Mouse (Mus musculus): ENCODE measurements at regions not wholly inside any gene's neighbourhood (a gene's known extent, or its start where the extent isn't known, plus 50 kb on each side); places are given as distances from the start of the nearest gene placed in this dataset.

- Histone ChIP-seq H3K27me3 (replicated peaks) (no peaks in the 10 kb centered on the region), H3K9ac (no peak overlapping the region), H3K27ac (no peak overlapping the region), H3K36me3 (no peaks in the 10 kb centered on the region), H3K9me3 (0 out of 2 replicates have a peak, but pooled peaks cover 3% of the 10 kb centered on the region), H3K4me1 (no peaks in the 10 kb centered on the region), H3K4me2 (replicated peaks) (no peak overlapping the region), H3K4me3 (no peak overlapping the region)
- 80% methylated on average over 3 of the region's 3 CpGs for WGBS
- ATAC-seq (ENCODE audit: low FRiP score, low read depth) = no peak
These were observed 193.1 kb upstream of the Clnk start for GRCm38 (mm10) chr5:39069683-39070082.

- Histone ChIP-seq H3K9me3 (no peaks in the 10 kb centered on the region), H3K36me3 (no peaks in the 10 kb centered on the region), H3K9ac (no peak overlapping the region), H3K27ac (no peak overlapping the region), H3K4me3 (no peak overlapping the region), H3K27me3 (replicated peaks) (no peaks in the 10 kb centered on the region), H3K4me1 (no peaks in the 10 kb centered on the region), H3K4me2 (replicated peaks) (no peak overlapping the region)
- 87% methylated on average over 3 of the region's 3 CpGs for WGBS
- ATAC-seq (ENCODE audit: low FRiP score, low read depth) = no peak
These were observed 186.4 kb upstream of the Clnk start for GRCm38 (mm10) chr5:39063061-39063460.

GRCm38 (mm10) chr5:39052490-39053250 lies 176.1 kb upstream of the Clnk start:
- no peak for ATAC-seq (ENCODE audit: low FRiP score, low read depth)
- WGBS = 87% methylated on average over 8 of the region's 8 CpGs
- H3K4me3 ChIP-seq = no peak overlapping the region
- no peaks in the 10 kb centered on the region for H3K9me3 ChIP-seq
- no peaks in the 10 kb centered on the region for H3K36me3 ChIP-seq
- H3K9ac ChIP-seq = no peak overlapping the region
- no peak overlapping the region for H3K4me2 ChIP-seq (replicated peaks)
- no peaks in the 10 kb centered on the region for H3K27me3 ChIP-seq (replicated peaks)
- no peaks in the 10 kb centered on the region for H3K4me1 ChIP-seq
- no peak overlapping the region for H3K27ac ChIP-seq

GRCm38 (mm10) chr5:39050512-39050911 lies 173.9 kb upstream of the Clnk start:
- ATAC-seq (ENCODE audit: low FRiP score, low read depth) = no peak
- no peak overlapping the region for H3K27ac ChIP-seq
- WGBS = 94% methylated on average over 3 of the region's 3 CpGs
- H3K36me3 ChIP-seq = no peaks in the 10 kb centered on the region
- no peaks in the 10 kb centered on the region for H3K9me3 ChIP-seq
- H3K4me1 ChIP-seq = no peaks in the 10 kb centered on the region
- no peaks in the 10 kb centered on the region for H3K27me3 ChIP-seq (replicated peaks)
- no peak overlapping the region for H3K4me3 ChIP-seq
- H3K4me2 ChIP-seq (replicated peaks) = no peak overlapping the region
- H3K9ac ChIP-seq = no peak overlapping the region

GRCm38 (mm10) chr5:39049141-39049540 lies 172.5 kb upstream of the Clnk start:
- ATAC-seq (ENCODE audit: low FRiP score, low read depth) = no peak

DNA sequence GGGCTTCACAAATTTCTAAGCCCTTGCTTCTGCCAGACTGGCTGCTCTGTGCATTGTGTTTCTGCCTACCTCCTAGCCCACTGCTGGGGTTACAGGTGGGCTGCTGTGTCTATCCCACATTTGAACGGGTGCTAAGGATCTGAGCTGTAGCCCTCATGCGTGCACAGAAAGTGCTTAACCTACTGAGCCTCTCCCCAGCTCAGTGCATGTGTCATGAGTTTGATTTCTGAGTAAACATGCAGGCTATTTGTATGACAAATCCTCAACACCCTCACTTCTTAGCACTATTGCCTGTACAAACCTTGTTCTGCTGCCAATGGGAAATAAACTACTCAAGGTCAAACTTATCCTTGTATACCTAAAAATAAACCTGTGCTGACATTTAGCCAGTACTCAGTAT lies 163.9 kb upstream of the Clnk start:
- Histone ChIP-seq H3K9ac (no peak overlapping the region), H3K4me2 (replicated peaks) (no peak overlapping the region), H3K27ac (no peak overlapping the region), H3K36me3 (no peaks in the 10 kb centered on the region), H3K4me1 (no peaks in the 10 kb centered on the region), H3K4me3 (no peak overlapping the region), H3K27me3 (replicated peaks) (no peaks in the 10 kb centered on the region), H3K9me3 (no peaks in the 10 kb centered on the region)
- 92% methylated on average over 2 of the region's 2 CpGs for WGBS
- no peak for ATAC-seq (ENCODE audit: low FRiP score, low read depth)

More at GRCm38 (mm10) chr5:39049141-39049540, 172.5 kb upstream of the Clnk start:
- Histone ChIP-seq H3K27ac (no peak overlapping the region), H3K4me2 (replicated peaks) (no peak overlapping the region), H3K4me3 (no peak overlapping the region), H3K36me3 (no peaks in the 10 kb centered on the region), H3K4me1 (no peaks in the 10 kb centered on the region), H3K9me3 (no peaks in the 10 kb centered on the region), H3K9ac (no peak overlapping the region), H3K27me3 (replicated peaks) (no peaks in the 10 kb centered on the region)
- WGBS = 73% methylated on average over 2 of the region's 2 CpGs

DNA sequence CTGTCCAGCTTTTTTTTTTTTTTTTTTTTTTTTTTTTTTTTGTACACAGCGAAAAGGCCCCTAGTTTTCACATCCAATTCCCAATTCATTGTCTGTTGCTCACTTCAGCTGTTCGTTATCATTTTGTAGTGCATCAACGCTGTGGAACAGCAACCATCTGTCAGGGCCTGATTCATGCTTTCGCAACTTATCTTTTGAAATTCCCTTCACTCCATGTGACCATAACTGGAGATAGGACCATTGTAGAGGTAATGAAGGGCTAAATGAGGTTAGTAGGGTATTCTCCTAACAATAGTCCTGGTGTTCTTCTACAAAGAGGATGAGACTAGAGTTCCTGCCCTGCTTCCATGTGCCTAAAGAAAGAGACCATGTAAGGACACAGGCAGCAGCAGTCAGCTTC lies 146.6 kb upstream of the Clnk start:
- no peak overlapping the region for H3K27ac ChIP-seq
- WGBS = 95% methylated on average over 4 of the region's 4 CpGs
- no peak overlapping the region for H3K9ac ChIP-seq
- H3K27me3 ChIP-seq (replicated peaks) = no peaks in the 10 kb centered on the region
- no peaks in the 10 kb centered on the region for H3K9me3 ChIP-seq
- H3K4me2 ChIP-seq (replicated peaks) = no peak overlapping the region
- no peak overlapping the region for H3K4me3 ChIP-seq
- no peaks in the 10 kb centered on the region for H3K4me1 ChIP-seq
- H3K36me3 ChIP-seq = no peaks in the 10 kb centered on the region
- ATAC-seq (ENCODE audit: low FRiP score, low read depth) = no peak

GRCm38 (mm10) chr5:39000643-39001042 lies 124.0 kb upstream of the Clnk start:
- WGBS = 91% methylated on average over 4 of the region's 4 CpGs
- H3K27me3 ChIP-seq (replicated peaks) = no peaks in the 10 kb centered on the region
- H3K4me3 ChIP-seq = no peak overlapping the region
- no peak overlapping the region for H3K9ac ChIP-seq
- ATAC-seq (ENCODE audit: low FRiP score, low read depth) = no peak
- H3K9me3 ChIP-seq = no peaks in the 10 kb centered on the region
- H3K36me3 ChIP-seq = no peaks in the 10 kb centered on the region
- H3K27ac ChIP-seq = no peak overlapping the region
- no peaks in the 10 kb centered on the region for H3K4me1 ChIP-seq
- no peak overlapping the region for H3K4me2 ChIP-seq (replicated peaks)

- H3K4me2 ChIP-seq (replicated peaks) = no peak overlapping the region
- no peak overlapping the region for H3K27ac ChIP-seq
- H3K4me3 ChIP-seq = no peak overlapping the region
- no peak overlapping the region for H3K9ac ChIP-seq
- ATAC-seq (ENCODE audit: low FRiP score, low read depth) = no peak
- no peaks in the 10 kb centered on the region for H3K4me1 ChIP-seq
- no peaks in the 10 kb centered on the region for H3K27me3 ChIP-seq (replicated peaks)
- H3K36me3 ChIP-seq = no peaks in the 10 kb centered on the region
- H3K9me3 ChIP-seq = no peaks in the 10 kb centered on the region
- 37% methylated on average over 2 of the region's 2 CpGs for WGBS
These were observed 123.1 kb upstream of the Clnk start for GRCm38 (mm10) chr5:38999700-39000099.

- Histone ChIP-seq H3K27me3 (replicated peaks) (no peaks in the 10 kb centered on the region), H3K36me3 (no peaks in the 10 kb centered on the region)
- WGBS = 84% methylated on average over 6 of the region's 6 CpGs
These were observed 96.0 kb upstream of the Clnk start for GRCm38 (mm10) chr5:38972397-38973159.

GRCm38 (mm10) chr5:38970497-38970896 lies 93.9 kb upstream of the Clnk start:
- Histone ChIP-seq H3K27me3 (replicated peaks) (no peaks in the 10 kb centered on the region), H3K36me3 (no peaks in the 10 kb centered on the region), H3K9ac (no peak overlapping the region), H3K4me1 (no peaks in the 10 kb centered on the region), H3K4me2 (replicated peaks) (no peak overlapping the region), H3K27ac (no peak overlapping the region), H3K9me3 (no peaks in the 10 kb centered on the region), H3K4me3 (no peak overlapping the region)
- 89% methylated on average over 4 of the region's 4 CpGs for WGBS
- no peak for ATAC-seq (ENCODE audit: low FRiP score, low read depth)

More at GRCm38 (mm10) chr5:38972397-38973159, 96.0 kb upstream of the Clnk start:
- no peak overlapping the region for H3K9ac ChIP-seq
- no peak overlapping the region for H3K27ac ChIP-seq
- no peaks in the 10 kb centered on the region for H3K4me1 ChIP-seq
- H3K9me3 ChIP-seq = no peaks in the 10 kb centered on the region
- H3K4me3 ChIP-seq = no peak overlapping the region
- H3K4me2 ChIP-seq (replicated peaks) = no peak overlapping the region
- ATAC-seq (ENCODE audit: low FRiP score, low read depth) = no peak

- 33% methylated on average over 1 of the region's 1 CpGs for WGBS
- Histone ChIP-seq H3K4me1 (no peaks in the 10 kb centered on the region), H3K9ac (no peak overlapping the region), H3K4me3 (no peak overlapping the region), H3K27ac (no peak overlapping the region), H3K36me3 (no peaks in the 10 kb centered on the region), H3K27me3 (replicated peaks) (no peaks in the 10 kb centered on the region), H3K9me3 (no peaks in the 10 kb centered on the region), H3K4me2 (replicated peaks) (no peak overlapping the region)
- no peak for ATAC-seq (ENCODE audit: low FRiP score, low read depth)
These were observed 90.4 kb upstream of the Clnk start for GRCm38 (mm10) chr5:38967010-38967409.

DNA sequence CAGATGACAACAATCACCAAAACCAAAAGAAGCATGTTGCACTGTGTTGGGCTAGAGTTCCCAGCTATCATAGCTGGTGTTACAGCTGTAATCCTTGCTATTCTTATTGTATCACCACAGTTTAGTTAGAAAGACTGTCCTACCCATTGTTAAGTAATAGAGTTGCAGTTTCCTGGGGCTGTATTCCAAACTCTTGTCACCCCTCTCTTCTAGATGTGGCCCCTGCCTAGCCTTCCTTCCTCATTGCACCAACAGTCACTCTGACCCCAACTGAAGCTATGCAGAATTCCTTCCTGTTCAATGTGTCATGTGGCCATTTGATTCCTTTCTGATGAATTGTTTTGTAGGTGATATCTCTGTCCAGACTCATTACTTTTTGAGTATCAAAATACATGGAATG lies 87.8 kb upstream of the Clnk start:
- no peaks in the 10 kb centered on the region for H3K9me3 ChIP-seq
- no peaks in the 10 kb centered on the region for H3K27me3 ChIP-seq (replicated peaks)
- no peak for ATAC-seq (ENCODE audit: low FRiP score, low read depth)
- no peaks in the 10 kb centered on the region for H3K36me3 ChIP-seq
- H3K4me1 ChIP-seq = no peaks in the 10 kb centered on the region
- H3K27ac ChIP-seq = no peak overlapping the region
- H3K4me2 ChIP-seq (replicated peaks) = no peak overlapping the region
- H3K9ac ChIP-seq = no peak overlapping the region
- no peak overlapping the region for H3K4me3 ChIP-seq
